Mouse (Mus musculus): ENCODE results near the gene Btn2a2.

Gene Btn2a2

DNA sequence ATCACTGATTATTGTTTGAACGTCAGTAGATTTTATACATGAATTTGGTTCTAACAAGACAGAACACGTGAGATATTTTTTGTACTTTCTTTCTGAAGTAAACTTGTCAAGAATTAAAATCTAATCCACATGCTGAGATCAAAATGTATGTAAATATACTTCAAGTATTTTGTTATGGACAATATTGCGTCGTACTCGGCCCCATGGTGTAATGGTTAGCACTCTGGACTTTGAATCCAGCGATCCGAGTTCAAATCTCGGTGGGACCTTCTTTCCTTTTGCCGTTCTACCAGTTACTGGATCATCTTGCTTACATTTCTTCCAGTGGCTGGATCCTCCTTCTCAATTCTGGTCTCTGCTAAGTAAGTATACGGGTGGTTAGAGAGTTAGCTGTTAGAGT is 30.8 kb upstream of the Btn2a2 start:
- DNase-seq = peak; percentile 70 to 85

GRCm38 (mm10) chr13:23518885-23519284 is 30.2 kb upstream of the Btn2a2 start:
- DNase-seq = peak; percentile 69 to 86

- no peak for DNase-seq
These were observed 29.6 kb upstream of the Btn2a2 start for GRCm38 (mm10) chr13:23518295-23518603.

DNA sequence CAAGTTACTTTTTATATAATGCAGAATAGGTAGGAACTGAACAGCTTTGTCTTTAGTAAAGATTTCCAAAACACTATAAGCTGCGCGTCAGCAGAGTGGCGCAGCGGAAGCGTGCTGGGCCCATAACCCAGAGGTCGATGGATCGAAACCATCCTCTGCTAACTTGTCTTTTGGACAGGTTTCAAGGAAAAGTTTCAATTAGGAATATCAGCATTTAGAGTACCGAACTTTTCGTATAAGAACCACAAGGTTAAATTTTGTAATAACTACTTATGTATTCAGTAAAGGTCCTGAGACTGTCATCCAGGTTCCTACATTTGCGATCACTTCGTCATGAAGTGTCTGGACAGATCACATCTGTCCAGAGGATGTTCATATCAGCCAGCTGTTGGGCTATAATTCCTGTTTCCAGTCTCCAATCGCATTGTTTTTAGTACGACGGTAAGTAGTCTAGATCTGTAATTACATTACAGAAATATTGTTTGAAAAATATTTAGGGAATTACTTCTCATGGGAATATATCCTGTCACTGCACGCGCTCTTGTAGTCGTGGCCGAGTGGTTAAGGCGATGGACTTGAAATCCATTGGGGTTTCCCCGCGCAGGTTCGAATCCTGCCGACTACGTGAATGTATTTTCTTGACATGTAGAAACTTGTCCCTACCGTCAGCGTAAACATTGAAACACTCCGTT is 29.1 kb upstream of the Btn2a2 start:
- peak; percentile 87 to 95 for DNase-seq

DNA sequence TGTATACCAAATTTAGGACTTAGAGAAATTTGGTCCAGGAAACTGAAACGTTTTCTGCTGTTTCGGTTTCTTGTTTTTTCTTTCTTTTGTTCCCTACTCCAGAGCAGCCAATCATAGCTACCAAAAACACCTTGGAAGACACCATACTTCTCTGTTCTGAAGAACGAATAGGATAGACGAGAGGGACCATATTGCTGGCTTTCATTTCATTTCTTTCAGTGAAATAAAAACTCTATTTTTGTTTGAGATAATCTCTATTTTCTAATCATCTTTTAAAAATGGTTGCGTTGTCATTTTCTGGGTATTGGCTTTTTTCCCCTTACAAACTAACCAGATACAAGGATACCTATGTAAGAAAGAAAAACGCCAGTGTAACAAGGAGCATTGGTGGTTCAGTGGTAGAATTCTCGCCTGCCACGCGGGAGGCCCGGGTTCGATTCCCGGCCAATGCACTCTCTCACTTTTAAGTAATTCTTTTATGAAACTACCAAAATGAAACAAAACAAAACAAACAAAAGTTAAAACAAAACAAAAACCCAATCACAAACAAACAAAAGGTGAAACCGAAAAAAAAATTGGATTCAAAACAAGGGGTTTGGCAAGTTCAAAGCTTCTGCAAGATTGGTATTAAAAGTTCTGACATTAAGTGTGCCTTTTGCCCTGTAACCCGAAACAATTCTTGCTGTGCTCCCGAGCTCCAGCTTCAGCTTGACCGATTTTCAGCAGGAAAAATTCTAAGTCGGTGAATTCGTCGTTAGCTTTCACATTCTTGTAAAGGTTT is 28.4 kb upstream of the Btn2a2 start:
- DNase-seq = peak; percentile 67 to 86

GRCm38 (mm10) chr13:23515826-23516620 is 27.4 kb upstream of the Btn2a2 start:
- DNase-seq = no peak

- no peak for DNase-seq
These were observed 26.6 kb upstream of the Btn2a2 start for GRCm38 (mm10) chr13:23515281-23515680.

- no peak for DNase-seq
These were observed 24.9 kb upstream of the Btn2a2 start for GRCm38 (mm10) chr13:23513517-23513916.

- DNase-seq = no peak
These were observed 21.5 kb upstream of the Btn2a2 start for GRCm38 (mm10) chr13:23510127-23510526.

GRCm38 (mm10) chr13:23506819-23507515 is 18.3 kb upstream of the Btn2a2 start:
- no peak for DNase-seq

DNA sequence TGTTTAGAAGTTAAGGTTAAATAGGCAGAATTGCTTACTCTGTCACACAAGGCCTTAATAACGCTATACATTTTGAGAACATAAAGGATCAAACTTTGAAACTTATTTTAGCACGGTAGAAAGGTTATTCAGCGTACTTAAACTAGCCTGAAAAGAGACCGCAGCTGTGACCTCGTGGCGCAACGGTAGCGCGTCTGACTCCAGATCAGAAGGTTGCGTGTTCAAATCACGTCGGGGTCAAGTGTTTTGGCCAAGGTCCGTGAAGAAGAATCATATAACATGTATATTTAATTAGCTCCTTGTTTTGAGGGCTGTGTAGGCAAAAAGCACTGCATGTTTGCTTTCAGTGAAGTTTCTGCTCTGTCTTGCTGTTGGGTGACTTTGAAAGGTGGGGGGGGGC is 17.7 kb upstream of the Btn2a2 start:
- DNase-seq = no peak

- no peak for DNase-seq
These were observed 17.1 kb upstream of the Btn2a2 start for GRCm38 (mm10) chr13:23505662-23506345.

- peak in 1 of 2 experiments; percentile 26 for DNase-seq
These were observed 15.1 kb upstream of the Btn2a2 start for GRCm38 (mm10) chr13:23503797-23504196.

DNA sequence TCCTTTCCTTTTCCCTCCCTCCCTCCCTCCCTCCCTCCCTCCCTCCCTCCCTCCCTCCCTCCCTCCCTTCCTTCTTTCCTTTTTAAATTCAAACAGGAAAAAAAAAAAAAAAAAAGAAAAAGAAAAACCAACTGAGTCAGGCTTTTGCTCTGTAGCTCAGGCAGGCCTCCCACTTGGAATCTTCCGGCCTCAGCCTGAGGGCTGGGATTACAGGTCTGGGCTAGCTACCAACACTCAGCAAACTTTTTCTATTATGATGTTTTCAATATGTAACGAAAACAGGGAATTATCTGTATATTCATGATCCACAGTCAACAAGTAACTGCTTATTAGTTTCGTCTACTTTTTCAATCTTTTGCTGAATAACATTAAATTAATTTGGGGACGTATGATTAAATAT is 14.3 kb upstream of the Btn2a2 start:
- no peak for DNase-seq

DNA sequence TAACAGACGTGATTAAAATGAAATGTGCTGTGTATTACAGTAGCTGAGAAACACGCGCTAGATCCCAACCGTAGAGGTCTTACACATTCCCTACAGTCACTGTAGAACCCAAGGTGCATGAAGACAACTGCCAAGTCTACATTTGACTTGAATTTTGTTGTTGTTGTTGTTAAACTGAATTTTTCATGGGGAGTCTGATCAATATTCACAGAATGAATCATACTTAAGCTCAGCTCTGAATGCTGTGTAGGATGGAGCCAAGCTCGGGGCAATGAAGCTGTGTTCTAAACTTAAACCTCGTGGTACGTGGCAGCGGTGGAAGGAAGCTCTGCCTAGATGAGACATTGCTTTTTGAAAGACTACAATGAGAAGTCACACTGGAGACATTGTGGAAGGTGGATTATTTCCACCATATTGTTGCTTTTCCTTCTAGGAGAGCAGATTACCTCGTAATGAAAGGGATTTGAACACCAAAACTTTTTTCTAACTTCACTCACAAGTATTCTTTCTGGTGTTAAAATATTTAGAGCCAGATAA is 13.4 kb upstream of the Btn2a2 start:
- no peak for DNase-seq

DNA sequence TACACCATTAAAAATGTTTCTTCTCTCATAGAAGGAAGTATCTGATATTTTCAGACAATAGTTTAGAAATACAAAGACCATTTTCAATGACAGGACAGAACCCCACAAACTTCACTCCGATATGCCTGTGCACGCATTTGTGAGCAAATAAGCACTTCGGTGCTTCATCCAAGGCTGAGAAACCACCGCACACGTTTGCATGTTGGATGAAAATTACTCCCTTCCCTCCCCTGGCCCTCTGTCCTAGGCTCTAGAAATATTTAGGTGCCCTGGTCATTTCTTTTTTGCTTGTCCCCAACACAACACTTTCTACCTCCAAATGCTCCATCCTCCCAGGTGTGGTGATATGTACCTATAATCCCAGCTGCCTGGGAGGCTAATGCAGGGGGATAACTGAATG is 12.9 kb upstream of the Btn2a2 start:
- DNase-seq = no peak

GRCm38 (mm10) chr13:23500424-23501200 is 12.0 kb upstream of the Btn2a2 start:
- DNase-seq = peak in 1 of 2 experiments; percentile 31

DNA sequence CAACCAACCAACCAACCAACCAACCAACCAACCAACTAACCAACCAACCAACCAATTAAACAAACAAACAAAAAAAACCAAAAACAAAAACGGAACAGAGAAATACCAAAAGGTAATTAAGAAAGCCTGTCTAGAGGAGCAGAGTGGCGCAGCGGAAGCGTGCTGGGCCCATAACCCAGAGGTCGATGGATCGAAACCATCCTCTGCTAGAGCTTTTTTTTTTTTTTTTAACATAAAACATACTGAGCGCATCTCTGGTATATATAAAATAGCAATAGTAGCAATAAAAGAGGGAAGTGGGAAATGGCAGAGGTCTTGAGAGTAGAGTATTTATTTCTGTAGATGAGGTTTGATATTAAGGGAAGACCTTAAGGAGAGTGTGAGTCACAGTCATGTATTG is 11.3 kb upstream of the Btn2a2 start:
- no peak for DNase-seq

DNA sequence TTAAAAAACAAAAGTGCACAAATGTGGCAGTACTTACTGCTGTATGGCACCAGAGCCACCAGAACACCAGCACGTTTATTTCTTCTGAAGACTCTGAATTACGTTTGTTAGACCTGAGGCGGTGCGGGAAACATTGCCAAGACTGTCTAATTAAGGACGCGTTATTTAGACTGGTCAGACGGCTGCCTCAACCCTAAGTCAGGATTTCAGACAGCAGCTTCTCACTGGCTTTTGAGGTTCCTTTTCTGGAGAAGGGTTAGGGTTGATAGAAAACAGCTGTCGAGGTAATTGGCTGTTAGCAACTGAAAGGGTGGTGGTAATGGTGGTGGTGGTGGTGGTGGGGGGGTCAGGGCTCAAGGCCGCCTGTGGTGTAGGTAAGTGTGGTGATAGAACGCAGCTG is 10.0 kb upstream of the Btn2a2 start:
- no peak for DNase-seq

DNA sequence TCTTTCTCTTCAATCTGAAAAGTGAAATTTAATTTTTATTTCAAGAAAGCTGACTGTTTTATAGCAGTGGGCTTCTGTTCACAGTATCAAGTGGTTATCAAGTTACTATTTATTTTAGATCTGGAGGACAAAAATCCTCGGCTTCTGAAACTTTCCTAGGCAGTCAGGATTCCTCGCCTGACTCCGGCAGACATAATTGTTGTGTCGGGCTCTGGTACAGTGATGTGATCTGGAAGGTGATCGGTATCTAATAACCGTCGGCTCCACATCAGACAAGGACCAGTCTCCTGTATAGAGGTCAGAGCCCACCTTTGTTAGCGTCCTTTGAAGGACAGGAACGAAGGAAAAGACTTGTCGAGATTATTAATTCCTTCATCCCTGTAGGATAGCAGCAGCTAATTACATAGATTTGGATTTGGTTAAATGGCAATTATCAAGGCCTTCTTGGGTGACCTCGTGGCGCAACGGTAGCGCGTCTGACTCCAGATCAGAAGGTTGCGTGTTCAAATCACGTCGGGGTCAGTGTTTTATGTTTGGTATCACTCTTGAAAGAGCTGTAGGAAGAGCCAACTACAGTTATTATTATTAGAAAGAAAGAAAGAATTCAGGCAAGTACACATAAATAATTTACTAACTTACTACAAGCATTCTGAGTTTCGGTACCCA is 9.1 kb upstream of the Btn2a2 start:
- no peak for DNase-seq

DNA sequence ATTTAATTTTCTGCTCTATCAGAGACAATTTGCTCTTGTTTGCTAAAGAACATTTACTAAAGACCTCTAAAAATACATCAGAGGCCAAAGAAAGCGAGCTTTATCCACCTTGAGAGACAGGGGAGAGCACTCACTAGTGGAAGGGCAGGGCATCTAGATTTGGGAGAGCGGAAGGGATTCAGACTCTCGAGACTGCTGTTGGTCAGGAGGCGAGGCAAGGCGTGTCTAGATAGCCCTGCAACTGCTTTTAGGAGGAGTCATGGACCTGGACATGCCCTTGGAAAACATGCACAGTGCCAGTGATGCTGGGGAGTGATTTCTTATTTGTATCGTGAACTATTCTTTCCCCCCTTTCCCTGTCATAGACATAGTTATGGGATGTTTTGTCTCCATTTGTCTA is 6.9 kb upstream of the Btn2a2 start:
- no peak for DNase-seq
